Mouse (Mus musculus): ENCODE results near the gene Hist1h1a.
"Not testable (repeated sequence)": the region's sequence is repeated elsewhere in the genome, so short reads cannot be mapped to it uniquely, and the experiment has no call there.

DNA sequence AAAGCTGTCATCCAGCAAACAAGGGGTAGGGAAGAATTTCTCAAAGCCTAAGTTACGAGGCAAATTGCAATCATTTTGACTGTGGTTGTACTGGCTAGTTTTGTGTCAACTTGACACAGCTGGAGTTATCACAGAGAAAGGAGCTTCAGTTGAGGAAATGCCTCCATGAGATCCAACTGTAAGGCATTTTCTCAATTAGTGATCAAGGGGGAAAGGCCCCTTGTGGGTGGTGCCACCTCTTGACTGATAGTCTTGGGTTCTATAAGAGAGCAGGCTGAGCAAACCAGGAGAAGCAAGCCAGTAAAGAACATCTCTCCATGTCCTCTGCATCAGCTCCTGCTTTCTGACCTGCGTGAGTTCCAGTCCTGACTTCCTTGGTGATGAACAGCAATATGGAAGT, 6.1 kb downstream of the Hist1h1a start, which contains the start of gene Trim38:
- TF ChIP-seq POLR2A (IDR thresholded peaks at IDR 0.05; ENCODE audit: borderline replicate concordance, low read depth, low read length); CTCF (IDR thresholded peaks at IDR 0.05; ENCODE audit: low read depth, low read length): not testable (repeated sequence)

All from bone marrow macrophage, adult 2 months (primary cell).